Mouse (Mus musculus) gastrocnemius, adult 2 months (tissue): Measurements from ENCODE around the gene Cwc27. TPM values are rescaled to one million over a fixed set of nuclear protein-coding genes. Genes with fewer than 3 reads are reported as not detected.

Experiments used
- DNase-seq: peaks from one replicate; pipeline ENCODE4 v3.0.0; 2022
- H3K27ac ChIP-seq: fragments of 200-600 bp; 2 replicates; pipeline ENCODE4 v1.8.1; 2022; ENCODE audit warnings: mild to moderate bottlenecking
- H3K4me3 ChIP-seq: fragments of 200-600 bp; 2 replicates; pipeline ENCODE4 v1.8.1; 2022; ENCODE audit warnings: mild to moderate bottlenecking, moderate library complexity
- CTCF ChIP-seq: fragments of 200-600 bp; IDR thresholded peaks from 2 replicates; pipeline ENCODE4 v1.8.1; 2022; ENCODE audit warnings: antibody characterized with exemption, mild to moderate bottlenecking, moderate library complexity
- intact Hi-C: fragments of 180-260 bp; cut with DNase I; formaldehyde crosslinking; loops from one replicate; pipeline ENCODE4 v1.15.1; 2025
- total RNA-seq, 2 experiments: library from RNA; stranded (reverse); gene quantifications; 2 replicates each; pipeline ENCODE4 v1.2.3; 2021

The Cwc27 gene
- total RNA-seq, 2 experiments from 2014 or later, result 11.0 to 12.1 TPM

DNA sequence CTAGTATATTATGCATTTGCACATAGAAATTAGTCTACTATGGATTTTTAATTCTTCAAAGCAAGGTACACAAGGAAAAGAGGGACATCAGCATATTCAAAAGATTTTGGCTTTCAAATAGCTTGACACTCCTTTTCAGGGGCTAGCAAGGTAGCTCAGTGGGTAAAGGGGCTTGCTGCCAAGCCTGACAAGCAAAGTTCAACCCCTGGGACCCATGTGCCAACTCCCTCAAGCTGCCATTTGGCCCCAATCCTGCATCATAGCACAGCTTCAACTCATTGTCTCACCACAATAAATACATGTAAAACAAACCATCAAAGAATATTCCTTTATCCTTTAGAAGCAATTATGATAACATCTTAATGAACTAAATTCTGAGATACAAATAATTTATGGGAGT is 69.9 kb downstream of the Cwc27 start:
- no peak for DNase-seq
- no peak for TF ChIP-seq CTCF
- Histone ChIP-seq H3K27ac (no peak overlapping the region), H3K4me3 (no peak overlapping the region)
- intact Hi-C loops, result no loop called here

DNA sequence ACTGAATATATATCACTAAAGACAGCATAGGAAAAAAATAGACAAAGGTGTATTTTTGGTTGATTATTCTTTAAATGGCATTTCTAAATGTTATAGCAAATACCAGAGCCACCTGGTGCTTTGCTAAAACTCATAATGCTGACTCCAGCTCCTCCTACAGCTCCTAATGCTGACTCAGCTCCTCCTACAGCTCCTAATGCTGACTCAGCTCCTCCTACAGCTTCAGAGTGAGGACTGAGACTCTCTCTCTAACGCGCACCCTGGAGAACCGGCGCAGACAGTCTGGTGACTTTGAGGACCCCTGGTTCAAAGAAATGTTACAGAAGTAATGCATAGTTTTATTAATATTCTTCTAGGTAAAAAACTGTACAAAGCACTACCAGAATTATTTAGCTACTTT is 74.1 kb downstream of the Cwc27 start:
- no peak for DNase-seq
- Histone ChIP-seq H3K4me3 (no peak overlapping the region), H3K27ac (no peak overlapping the region)
- intact Hi-C loops, result no loop called here
- TF ChIP-seq CTCF, result no peak

DNA sequence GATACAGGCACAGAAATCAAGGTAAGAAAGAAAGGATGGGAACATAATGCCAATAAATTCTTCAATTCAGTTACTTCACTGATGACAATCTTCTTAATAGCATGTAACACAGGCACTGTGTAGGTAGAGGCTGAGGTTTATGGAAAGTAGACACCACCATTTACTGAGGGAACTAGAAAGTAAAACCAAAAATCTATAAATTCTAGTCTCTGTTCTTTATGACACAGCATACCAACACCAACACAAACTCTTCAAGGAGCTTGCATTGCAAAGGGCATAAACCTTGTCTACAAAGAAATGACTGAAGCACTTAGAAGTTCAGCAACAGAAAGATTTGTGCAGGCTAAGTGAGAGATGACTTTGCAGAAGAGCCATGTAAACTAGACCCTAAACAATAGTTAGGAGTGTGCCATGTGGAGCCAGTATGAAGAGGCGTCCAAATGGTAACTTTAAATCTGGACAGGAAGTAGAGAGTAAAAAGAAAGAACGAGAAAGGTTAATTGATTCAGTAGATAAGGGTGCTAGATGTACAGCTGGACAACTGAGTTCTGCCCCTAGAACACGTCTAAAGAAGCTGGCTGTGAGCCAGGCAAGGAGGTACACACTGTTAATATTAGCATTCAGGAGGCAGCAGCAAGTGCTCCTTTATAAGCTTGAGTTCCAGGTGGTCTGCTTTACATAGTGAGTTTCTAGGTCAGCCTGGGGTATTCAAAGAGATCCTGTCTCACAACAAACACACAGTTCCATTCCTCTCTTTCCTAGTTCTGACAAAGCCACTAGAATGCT is 87.5 kb downstream of the Cwc27 start:
- Histone ChIP-seq H3K4me3 (no peak overlapping the region), H3K27ac (no peak overlapping the region)
- TF ChIP-seq CTCF, result no peak
- intact Hi-C loops, result no loop called here
- no peak for DNase-seq

DNA sequence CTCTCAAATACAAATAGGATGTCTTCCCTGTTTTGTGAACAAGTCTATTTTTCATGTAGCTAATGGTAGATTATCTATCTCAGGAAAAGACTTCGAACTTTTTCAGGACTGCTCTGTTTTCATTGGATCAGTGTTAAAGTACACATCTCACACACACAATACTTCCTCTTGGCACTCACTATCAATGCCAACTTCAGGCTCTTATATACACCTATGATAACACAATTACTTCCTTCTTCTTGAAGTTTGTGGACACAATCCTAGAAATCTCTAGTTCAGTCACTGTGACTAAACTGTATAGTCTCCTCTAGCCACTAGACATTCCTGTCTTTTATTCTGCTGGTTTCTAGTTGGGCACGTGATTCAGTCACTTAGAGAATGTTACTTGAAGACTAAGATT is 89.3 kb downstream of the Cwc27 start:
- Histone ChIP-seq H3K4me3 (no peak overlapping the region), H3K27ac (no peak overlapping the region)
- no peak for TF ChIP-seq CTCF
- DNase-seq, result no peak
- intact Hi-C loops, result no loop called here

DNA sequence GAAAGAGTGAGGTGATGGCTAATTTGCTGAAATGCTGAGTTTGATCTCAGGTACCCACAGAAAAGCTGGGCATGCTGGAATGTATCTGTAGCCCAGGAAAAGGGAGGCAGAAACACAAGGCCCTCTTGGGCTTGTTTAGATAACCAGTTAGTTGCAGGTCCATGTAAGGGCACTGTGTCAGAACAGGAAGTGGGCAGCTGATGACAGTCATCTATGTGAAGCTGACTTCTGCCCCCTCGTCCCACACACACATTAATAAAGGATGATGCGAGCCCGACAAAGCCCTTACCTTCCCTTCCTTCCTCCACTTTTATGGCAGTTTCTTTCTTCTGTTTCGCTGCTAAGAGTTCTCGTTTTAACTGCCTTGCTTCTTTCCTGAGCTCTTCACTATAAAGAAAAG is 96.8 kb downstream of the Cwc27 start:
- Histone ChIP-seq H3K4me3 (no peak overlapping the region), H3K27ac (no peak overlapping the region)
- intact Hi-C loops, result no loop called here
- no peak for DNase-seq
- no peak for TF ChIP-seq CTCF

DNA sequence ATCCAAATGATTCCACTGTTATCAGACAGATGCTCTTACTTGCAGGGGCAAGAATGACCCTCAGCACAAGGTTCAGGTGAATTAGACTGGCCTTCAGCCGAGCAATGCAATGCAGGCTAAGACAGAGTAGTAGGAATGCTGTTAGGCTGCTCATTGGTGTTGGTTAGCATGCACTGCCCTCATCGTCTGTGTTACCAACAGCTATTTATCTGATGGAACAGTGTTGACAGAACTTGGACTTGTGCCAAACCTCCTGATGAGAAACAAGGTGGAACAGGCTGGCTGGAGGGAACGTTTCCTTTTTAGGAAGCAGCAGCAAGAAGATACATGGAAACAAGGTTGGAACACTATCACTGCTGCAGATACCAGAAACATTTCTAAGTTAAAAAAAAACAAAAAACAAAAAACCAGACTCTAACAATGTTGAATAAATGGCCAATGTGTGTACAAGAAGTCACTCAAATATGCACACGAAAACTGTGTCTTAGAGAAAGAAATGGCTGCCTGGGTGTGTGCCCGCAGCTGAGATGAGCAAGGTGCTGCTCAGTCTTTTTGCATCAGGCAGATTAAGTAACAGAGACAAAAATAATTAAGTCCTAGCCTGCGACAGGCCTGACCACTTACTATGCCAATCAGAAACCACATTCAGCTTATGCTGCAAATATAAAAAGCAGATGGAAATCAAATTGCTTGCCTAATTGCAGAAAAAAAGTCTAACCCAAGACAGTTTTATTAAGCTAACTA is 122.2 kb downstream of the Cwc27 start:
- Histone ChIP-seq H3K27ac (peak overlapping the region; percentile 12; the same call in 1 of the 2 replicates), H3K4me3 (no peak overlapping the region)
- DNase-seq, result no peak
- TF ChIP-seq CTCF, result no peak
- intact Hi-C loops, result no loop called here

DNA sequence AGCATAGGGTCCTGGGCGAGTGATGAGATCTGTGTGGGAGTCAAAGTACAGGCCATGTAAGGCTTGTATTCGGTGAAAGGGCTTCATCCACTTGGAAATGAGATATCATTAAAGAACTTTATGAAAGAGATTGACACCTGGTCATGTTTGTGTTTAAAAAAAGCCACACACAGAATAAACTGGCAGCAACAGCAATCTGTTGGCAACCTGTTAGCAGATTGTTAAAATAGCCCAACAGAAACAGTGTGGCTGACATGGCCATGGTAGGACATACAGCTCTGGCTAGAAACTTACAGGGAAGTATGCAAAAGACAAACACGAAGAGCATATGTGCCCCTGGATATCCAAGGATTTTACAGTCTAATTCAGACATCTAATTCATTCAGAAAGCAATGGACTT is 124.2 kb downstream of the Cwc27 start:
- intact Hi-C loops, result no loop called here
- Histone ChIP-seq H3K27ac (no peak overlapping the region), H3K4me3 (no peak overlapping the region)
- no peak for DNase-seq
- no peak for TF ChIP-seq CTCF

DNA sequence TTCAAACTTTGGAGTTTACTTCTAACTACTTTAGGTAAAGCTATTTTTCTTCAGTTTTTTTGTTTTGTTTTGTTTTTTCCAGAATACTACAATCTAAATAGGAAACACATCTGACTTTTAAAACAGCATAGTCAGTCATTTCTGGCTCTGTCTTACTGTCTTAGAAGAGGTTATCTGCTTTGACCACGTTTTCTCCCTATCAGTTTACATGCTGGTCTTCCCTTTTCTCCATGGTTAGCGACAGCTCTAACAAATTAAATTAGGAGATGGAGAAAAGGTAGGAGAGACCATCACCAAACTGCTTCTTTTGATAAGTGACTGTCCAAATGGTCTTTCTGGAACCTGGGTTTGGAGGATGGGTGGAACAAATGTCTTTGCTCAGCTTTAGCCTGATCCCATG is 131.4 kb downstream of the Cwc27 start:
- DNase-seq, result no peak
- intact Hi-C loops, result loop anchor here (10.0 kb wide), 1 partner anchor 291 kb away; no protein-coding TSS in a partner anchor
- no peak overlapping the region for H3K27ac ChIP-seq
- no peak overlapping the region for H3K4me3 ChIP-seq
- no peak for TF ChIP-seq CTCF

DNA sequence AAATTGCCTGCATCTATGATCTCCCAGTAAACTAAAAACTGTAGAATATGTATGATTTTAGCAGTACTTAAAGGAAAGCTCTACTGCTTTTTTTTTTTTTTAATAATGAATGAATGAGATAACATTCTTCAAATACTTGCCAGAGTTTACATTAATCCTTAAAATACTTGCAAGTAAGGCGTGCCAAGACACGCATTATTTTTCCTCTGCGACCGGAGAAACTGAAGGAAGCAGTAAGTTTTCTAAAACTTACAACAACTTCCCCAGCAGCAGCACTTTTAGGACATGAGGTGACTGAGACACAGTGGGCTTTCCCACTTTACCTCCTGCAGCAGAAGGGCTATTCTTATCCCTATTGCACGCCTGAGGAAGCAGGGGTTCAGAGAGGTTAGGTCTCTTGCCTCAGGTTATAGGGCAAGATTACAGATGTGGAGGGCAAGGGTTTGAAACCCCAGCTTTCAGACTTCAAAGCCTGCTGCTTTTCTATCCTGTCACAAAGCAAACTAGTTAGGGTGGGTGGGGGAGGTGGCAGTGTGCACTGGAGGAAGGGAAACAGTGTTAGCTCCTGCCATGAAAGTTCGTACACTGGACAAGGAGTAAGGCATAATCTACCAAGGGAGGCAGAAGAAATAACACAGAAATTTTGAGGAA is 132.5 kb downstream of the Cwc27 start:
- intact Hi-C loops, result loop anchor here (5.0 to 10.0 kb wide), 2 partner anchors 103 to 290 kb away; no protein-coding TSS in a partner anchor
- Histone ChIP-seq H3K4me3 (no peak overlapping the region), H3K27ac (no peak overlapping the region)
- DNase-seq, result no peak
- no peak for TF ChIP-seq CTCF

DNA sequence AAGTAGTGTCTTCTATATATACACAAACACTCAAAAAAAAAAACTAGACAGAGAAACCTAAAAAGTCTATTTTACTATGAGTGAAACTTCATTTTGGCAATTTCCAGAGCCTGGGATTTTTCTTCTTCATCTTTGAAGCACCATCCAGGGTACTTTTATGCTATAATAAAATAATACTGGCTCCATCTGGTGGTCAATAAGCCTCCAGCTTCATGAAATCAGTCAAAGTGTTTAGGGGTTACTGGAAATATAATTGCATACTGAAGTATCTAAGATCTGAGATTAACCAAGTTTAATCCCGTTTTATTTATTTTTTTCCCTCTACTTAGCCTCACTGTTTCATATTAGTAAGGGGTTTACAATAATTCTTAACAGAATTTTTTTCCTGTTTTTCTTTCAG is 135.7 kb downstream of the Cwc27 start:
- no peak for DNase-seq
- intact Hi-C loops, result loop anchor here (2.0 to 10.0 kb wide), 3 partner anchors 106 to 396 kb away; no protein-coding TSS in a partner anchor
- TF ChIP-seq CTCF, result peak; percentile 73
- Histone ChIP-seq H3K4me3 (no peak overlapping the region), H3K27ac (no peak overlapping the region)

DNA sequence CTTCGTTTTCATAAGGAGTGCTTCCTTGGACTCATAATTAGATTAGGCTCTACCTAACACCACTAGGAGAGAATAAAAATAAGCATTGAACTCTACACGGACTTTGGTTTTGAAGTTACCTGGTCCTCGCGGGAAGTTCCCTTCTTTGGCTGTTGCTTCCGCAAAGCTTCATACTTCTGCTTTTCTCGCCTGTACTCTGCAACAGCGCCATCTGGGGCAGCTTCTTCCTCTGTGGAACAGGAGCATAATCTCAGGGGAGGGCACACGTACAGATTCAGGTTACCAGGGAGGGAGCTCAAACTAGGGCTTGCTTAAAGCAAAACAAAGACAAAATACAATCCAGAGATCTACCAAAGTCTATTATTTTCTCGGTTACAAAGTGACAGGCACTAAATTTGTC is 155.8 kb downstream of the Cwc27 start:
- no peak for DNase-seq
- intact Hi-C loops, result no loop called here
- TF ChIP-seq CTCF, result no peak
- Histone ChIP-seq H3K27ac (no peak overlapping the region), H3K4me3 (no peak overlapping the region)

DNA sequence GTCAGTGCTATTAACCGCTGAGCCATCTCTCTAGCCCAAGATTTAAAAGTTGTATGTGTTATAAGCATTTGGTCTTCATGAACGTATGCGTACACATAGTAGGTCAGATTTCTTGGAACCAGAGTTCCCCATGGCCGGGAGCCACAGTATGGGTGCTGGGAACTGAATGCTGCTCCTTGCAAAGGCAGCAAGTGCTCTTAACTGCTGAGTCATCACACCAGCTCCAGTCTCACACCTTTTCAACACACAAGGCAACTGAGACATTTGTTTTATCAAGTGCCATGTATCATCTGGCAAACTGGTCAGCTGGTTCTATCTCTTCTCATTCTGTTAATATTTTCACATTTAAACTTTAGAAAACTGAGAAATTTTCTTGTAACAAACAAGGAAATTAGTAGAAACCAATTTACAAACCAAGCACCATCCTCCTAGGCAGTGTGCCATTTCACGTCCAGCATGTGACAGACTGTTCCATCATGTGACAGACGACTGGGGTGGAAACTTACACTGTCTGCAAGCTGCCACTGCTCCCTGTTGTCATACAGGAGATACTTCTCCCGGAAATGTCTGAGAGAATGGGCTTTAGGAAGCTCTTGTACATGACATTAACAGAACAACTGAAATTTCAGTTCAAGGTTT is 156.8 kb downstream of the Cwc27 start:
- Histone ChIP-seq H3K27ac (no peak overlapping the region), H3K4me3 (no peak overlapping the region)
- DNase-seq, result no peak
- TF ChIP-seq CTCF, result no peak
- intact Hi-C loops, result no loop called here
